In the genomic region with DNA sequence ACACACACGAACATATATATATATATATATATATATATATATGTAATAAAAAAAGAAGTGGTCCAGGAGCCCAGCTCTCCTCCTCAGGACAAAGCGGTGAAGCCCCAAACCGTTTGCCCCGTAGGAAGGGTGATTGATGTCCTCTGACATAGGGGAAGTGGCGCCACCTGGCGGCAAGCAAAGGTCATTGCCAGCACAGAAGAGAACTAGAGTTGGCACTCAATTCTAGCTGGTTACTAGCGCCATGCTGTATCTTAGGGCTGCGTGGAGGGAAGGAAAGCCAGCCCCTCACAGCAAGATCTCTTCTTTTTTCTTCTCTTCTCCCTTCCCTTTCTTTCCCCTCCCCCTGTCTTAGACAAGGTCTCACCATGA, we compare ENCODE assay signal across 8 mouse cellular contexts. TPM values are rescaled to one million over a fixed set of nuclear protein-coding genes. Genes with fewer than 3 reads are reported as not detected.
A peak's percentile ranks its signal among the peaks of the same experiment; 100 is the strongest.
DNase-seq lines count a peak whose midpoint lies in the region; ATAC-seq and TF ChIP-seq lines count a peak whose summit lies in the region.

No protein-coding gene starts in this region.

- H3K9me3 ChIP-seq in kidney, embryonic 14.5 days (ENCODE audit: control insufficient read depth, low read length) = no peaks in the 10 kb centered on the region
- no peaks in the 10 kb centered on the region for H3K9me3 ChIP-seq in liver, postnatal 0 days (ENCODE audit: low read length)
- no peaks in the 10 kb centered on the region for H3K9me3 ChIP-seq in stomach, postnatal 0 days (ENCODE audit: control insufficient read depth, low read length)

- no peak overlapping the region for H3K4me2 ChIP-seq in kidney, embryonic 14.5 days (replicated peaks; ENCODE audit: low read depth, low read length)
- no peak overlapping the region for H3K4me2 ChIP-seq in liver, postnatal 0 days (ENCODE audit: low read depth, low read length)
- no peak overlapping the region for H3K4me2 ChIP-seq in stomach, postnatal 0 days (replicated peaks; ENCODE audit: low read depth)

- H3K79me3 ChIP-seq in C2C12 (ENCODE audit: low read depth) = no peaks in the 10 kb centered on the region

- TF ChIP-seq POLR2A in cortical plate, adult 2 months (IDR thresholded peaks at IDR 0.05; ENCODE audit: extremely low read depth, insufficient read depth, low read length) = no peak

- ATAC-seq in kidney, embryonic 14.5 days (ENCODE audit: low FRiP score, low TSS enrichment) = no peak
- peak; percentile 45 for ATAC-seq in liver, postnatal 0 days
- ATAC-seq in stomach, postnatal 0 days (ENCODE audit: low FRiP score, low TSS enrichment) = no peak; the same call in 1 of the 2 replicates

- no peak overlapping the region for H3K9ac ChIP-seq in kidney, embryonic 14.5 days (ENCODE audit: low read depth, low read length)
- H3K9ac ChIP-seq in liver, postnatal 0 days (replicated peaks) = no peak overlapping the region
- no peak overlapping the region for H3K9ac ChIP-seq in stomach, postnatal 0 days (ENCODE audit: low read length)

- H3K36me3 ChIP-seq in kidney, embryonic 14.5 days (ENCODE audit: control insufficient read depth, insufficient read depth, low read length) = no peaks in the 10 kb centered on the region
- H3K36me3 ChIP-seq in C2C12 (ENCODE audit: control insufficient read depth, insufficient read depth) = peaks cover 15% of the 10 kb centered on the region
- no peaks in the 10 kb centered on the region for H3K36me3 ChIP-seq in liver, postnatal 0 days (replicated peaks; ENCODE audit: insufficient read depth, low read length)
- no peaks in the 10 kb centered on the region for H3K36me3 ChIP-seq in stomach, postnatal 0 days (ENCODE audit: control insufficient read depth, insufficient read depth, low read length)

- WGBS in kidney, embryonic 14.5 days = 20% methylated on average over 8 of the region's 8 CpGs
- 13% methylated on average over 8 of the region's 8 CpGs for WGBS in liver, postnatal 0 days (ENCODE audit: insufficient replicate concordance)
- WGBS in stomach, postnatal 0 days = 24% methylated on average over 8 of the region's 8 CpGs

- no peaks in the 10 kb centered on the region for H3K27me3 ChIP-seq in kidney, embryonic 14.5 days (ENCODE audit: control insufficient read depth, insufficient read depth, low read length)
- H3K27me3 ChIP-seq in C2C12 (ENCODE audit: control insufficient read depth, insufficient read depth, insufficient read length) = no peaks in the 10 kb centered on the region
- no peaks in the 10 kb centered on the region for H3K27me3 ChIP-seq in liver, postnatal 0 days (ENCODE audit: insufficient read depth, low read length)
- H3K27me3 ChIP-seq in stomach, postnatal 0 days (ENCODE audit: control insufficient read depth, insufficient read depth, low read length) = no peaks in the 10 kb centered on the region

- H3K4me1 ChIP-seq in kidney, embryonic 14.5 days (ENCODE audit: control insufficient read depth, insufficient read depth, low read length) = 0 out of 2 replicates have a peak, but pooled peaks cover 6% of the 10 kb centered on the region
- no peaks in the 10 kb centered on the region for H3K4me1 ChIP-seq in cortical plate, adult 2 months (ENCODE audit: control insufficient read depth, insufficient read depth, low read length)
- H3K4me1 ChIP-seq in liver, postnatal 0 days (ENCODE audit: insufficient read depth) = no peaks in the 10 kb centered on the region
- no peaks in the 10 kb centered on the region for H3K4me1 ChIP-seq in stomach, postnatal 0 days (replicated peaks; ENCODE audit: control insufficient read depth, insufficient read depth)

- DNase-seq in kidney, adult 18-20 months = peak; percentile 52
- peak; percentile 73 for DNase-seq in NIH3T3 (ENCODE audit: low read depth)
- peak; percentile 76 for DNase-seq in liver, postnatal 0 days
- peak; percentile 63 for DNase-seq in stomach, postnatal 0 days (ENCODE audit: low spot score)
- DNase-seq in left cerebral cortex, adult 9 months (ENCODE audit: low spot score in 2 of 2) = no peak

- no peak for TF ChIP-seq EP300 in liver, postnatal 0 days (IDR thresholded peaks at IDR 0.05; ENCODE audit: low read depth)
- TF ChIP-seq EP300 in stomach, postnatal 0 days (optimal IDR thresholded peaks at IDR 0.05) = no peak

- no peaks in the 10 kb centered on the region for H3K79me2 ChIP-seq in C2C12 (ENCODE audit: control insufficient read depth, insufficient read depth)

- H3ac ChIP-seq in C2C12 (ENCODE audit: control insufficient read depth, insufficient read length, low read depth) = no peak overlapping the region

- peak; percentile 79 for TF ChIP-seq CTCF in C2C12 (IDR thresholded peaks at IDR 0.05; ENCODE audit: control insufficient read depth, insufficient read depth, insufficient read length)
- peak; percentile 72 for TF ChIP-seq CTCF in cortical plate, adult 2 months (IDR thresholded peaks at IDR 0.05; ENCODE audit: extremely low read depth, insufficient read depth, low read length)
- peak; percentile 91 for TF ChIP-seq CTCF in liver, postnatal 0 days (IDR thresholded peaks at IDR 0.05; ENCODE audit: low read depth)
- peak; percentile 83 for TF ChIP-seq CTCF in stomach, postnatal 0 days (IDR thresholded peaks at IDR 0.05; ENCODE audit: low read depth)

- no peak overlapping the region for H3K4me3 ChIP-seq in kidney, embryonic 14.5 days (ENCODE audit: low read length)
- H3K4me3 ChIP-seq in C2C12 (ENCODE audit: insufficient read depth, poor library complexity, severe bottlenecking) = no peak overlapping the region
- no peak overlapping the region for H3K4me3 ChIP-seq in cortical plate, adult 2 months (ENCODE audit: insufficient read depth, low read length)
- no peak overlapping the region for H3K4me3 ChIP-seq in liver, postnatal 0 days (ENCODE audit: low read depth, low read length)
- no peak overlapping the region for H3K4me3 ChIP-seq in stomach, postnatal 0 days (ENCODE audit: low read depth, low read length)

- no peak overlapping the region for H3K27ac ChIP-seq in kidney, embryonic 14.5 days (ENCODE audit: low read depth, low read length)
- no peak overlapping the region for H3K27ac ChIP-seq in cortical plate, adult 2 months (ENCODE audit: insufficient read depth, low read length)
- H3K27ac ChIP-seq in liver, postnatal 0 days (ENCODE audit: low read depth) = no peak overlapping the region
- no peak overlapping the region for H3K27ac ChIP-seq in stomach, postnatal 0 days (replicated peaks)

TF ChIP-seq in C2C12, 6 proteins besides CTCF, POLR2A, EP300 and RAD21:
- no peak for TF ChIP-seq MAX (IDR thresholded peaks at IDR 0.05)
- no peak for TF ChIP-seq CEBPB (IDR thresholded peaks at IDR 0.05; ENCODE audit: low read depth)
- no peak for TF ChIP-seq MYOG (IDR thresholded peaks at IDR 0.05; ENCODE audit: control insufficient read depth, extremely low read depth, insufficient read length)
- no peak for TF ChIP-seq FOSL1 (IDR thresholded peaks at IDR 0.05; ENCODE audit: insufficient read depth, low read length, poor library complexity, severe bottlenecking)
- no peak for TF ChIP-seq USF1 (IDR thresholded peaks at IDR 0.05; ENCODE audit: low read depth)
- TF ChIP-seq MYOD1 (IDR thresholded peaks at IDR 0.05; ENCODE audit: control insufficient read depth, insufficient read length, low read depth) = no peak

RNA-seq across cellular contexts. Expression of a gene that starts 14.1 kb away (rescaled TPM):
- polyA plus RNA-seq in kidney, embryonic 14.5 days (2014; fragmentation: Nextera tagmentation; extraction: Ambion mirVana) = 0.20 and 0.24 TPM in 2 replicates
- 0.25 TPM for polyA plus RNA-seq in C2C12 (2012; fragmentation: generic; extraction: Trizol)
- polyA plus RNA-seq in cortical plate, adult 2 months (2012; rRNA removed) = 1.9 and 2.0 TPM in 2 replicates
- polyA plus RNA-seq in liver, postnatal 0 days (2015; fragmentation: Nextera tagmentation; extraction: Ambion mirVana) = 0.33 and 0.38 TPM in 2 replicates
- polyA plus RNA-seq in stomach, postnatal 0 days (2015; fragmentation: Nextera tagmentation; extraction: Ambion mirVana) = 0.55 and 0.75 TPM in 2 replicates

RNA-seq across cellular contexts. Expression of a gene that starts 46.0 kb away (rescaled TPM):
- 0.91 and 2.2 TPM in 2 replicates for polyA plus RNA-seq in kidney, embryonic 14.5 days (2014; fragmentation: Nextera tagmentation; extraction: Ambion mirVana)
- not detected for polyA plus RNA-seq in C2C12 (2012; fragmentation: generic; extraction: Trizol)
- 9.3 and 10.1 TPM in 2 replicates for polyA plus RNA-seq in cortical plate, adult 2 months (2012; rRNA removed)
- 0.16 and 0.22 TPM in 2 replicates for polyA plus RNA-seq in liver, postnatal 0 days (2015; fragmentation: Nextera tagmentation; extraction: Ambion mirVana)
- polyA plus RNA-seq in stomach, postnatal 0 days (2015; fragmentation: Nextera tagmentation; extraction: Ambion mirVana) = 0.76 and 0.80 TPM in 2 replicates

Comparison
In these comparisons a context has a peak if more than half of its experiments do, and no peak if none do; other contexts are left out.
1. DNase-seq: peak in kidney, adult 18-20 months (single experiment), NIH3T3 (single experiment), liver, postnatal 0 days (single experiment) and stomach, postnatal 0 days (single experiment); none in left cerebral cortex, adult 9 months (0 of 2).
2. Peak in every context shown above with its lines, with median percentiles within 50 percentile points of each other: CTCF ChIP-seq.